Mouse (Mus musculus): ENCODE results near the gene Zfp513. TPM values are rescaled to one million over a fixed set of nuclear protein-coding genes. Genes with fewer than 3 reads are reported as not detected.

Zfp513 gene
- polyA plus RNA-seq, 1 experiment from 2014 or later, result 5.5 TPM

DNA sequence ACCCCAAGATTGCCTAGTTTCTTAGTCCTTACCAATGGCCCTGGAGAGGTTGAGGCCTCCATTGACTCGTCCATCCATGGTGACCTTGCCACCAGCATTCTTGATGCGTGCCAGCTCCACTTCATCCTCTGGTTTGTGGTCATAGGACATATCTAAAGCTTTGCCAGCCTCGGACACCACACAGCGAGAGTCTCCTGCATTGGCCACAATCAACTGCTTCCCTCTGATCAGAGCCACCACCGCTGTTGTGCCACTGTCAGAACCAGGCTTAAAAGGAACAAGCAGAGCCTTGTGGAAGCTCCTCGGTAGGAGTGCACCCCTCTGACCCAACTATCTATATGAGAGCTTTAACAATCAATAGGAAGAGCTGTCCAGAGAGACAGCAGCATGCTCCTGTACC is 2.3 kb upstream of the Zfp513 start:
- DNase-seq (ENCODE audit: low spot score) (no peak), ATAC-seq (ENCODE audit: insufficient number of reproducible peaks, low FRiP score, low TSS enrichment, low read depth) (no peak)
- Histone ChIP-seq H3K27ac (replicated peaks; ENCODE audit: low read depth, low read length) (no peak overlapping the region), H3K36me3 (ENCODE audit: control insufficient read depth, insufficient read depth, low read length) (peaks cover 27% of the 10 kb centered on the region), H3K4me2 (ENCODE audit: low read depth, severe bottlenecking) (no peak overlapping the region), H3K9ac (ENCODE audit: low read length) (no peak overlapping the region), H3K4me3 (ENCODE audit: low read depth, low read length) (no peak overlapping the region), H3K9me3 (ENCODE audit: control insufficient read depth, low read length) (peaks cover 5% of the 10 kb centered on the region), H3K27me3 (ENCODE audit: control insufficient read depth, insufficient read depth, low read length) (no peaks in the 10 kb centered on the region), H3K4me1 (ENCODE audit: control insufficient read depth, insufficient read depth, low read length) (peaks cover 3% of the 10 kb centered on the region; the same call in 1 of the 2 replicates)
- WGBS, result 90% methylated on average over 6 of the region's 6 CpGs

DNA sequence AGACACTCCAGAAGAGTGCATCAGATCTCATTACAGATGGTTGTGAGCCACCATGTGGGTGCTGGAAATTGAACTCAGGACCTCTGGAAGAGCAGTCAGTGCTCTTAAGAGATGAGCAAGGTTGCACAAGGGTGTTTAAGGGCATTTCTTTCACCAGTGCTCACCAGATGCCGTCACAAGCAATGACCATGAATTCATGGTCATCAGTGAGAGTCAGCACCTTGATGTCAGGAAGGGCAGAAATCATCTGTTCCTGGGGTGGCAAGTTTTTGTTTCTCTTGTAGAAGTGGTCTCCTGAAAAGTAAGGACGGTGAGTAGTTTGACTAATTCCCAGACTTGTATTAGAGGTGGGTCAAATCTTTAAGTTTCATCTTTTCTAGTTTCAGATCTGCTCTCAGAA is 1.8 kb upstream of the Zfp513 start:
- Histone ChIP-seq H3K27me3 (ENCODE audit: control insufficient read depth, insufficient read depth, low read length) (no peaks in the 10 kb centered on the region), H3K36me3 (ENCODE audit: control insufficient read depth, insufficient read depth, low read length) (peaks cover 32% of the 10 kb centered on the region), H3K4me2 (ENCODE audit: low read depth, severe bottlenecking) (no peak overlapping the region), H3K9me3 (ENCODE audit: control insufficient read depth, low read length) (peaks cover 5% of the 10 kb centered on the region), H3K4me3 (ENCODE audit: low read depth, low read length) (no peak overlapping the region), H3K9ac (ENCODE audit: low read length) (no peak overlapping the region), H3K27ac (replicated peaks; ENCODE audit: low read depth, low read length) (no peak overlapping the region), H3K4me1 (ENCODE audit: control insufficient read depth, insufficient read depth, low read length) (peaks cover 3% of the 10 kb centered on the region; the same call in 1 of the 2 replicates)
- WGBS, result 90% methylated on average over 2 of the region's 2 CpGs
- DNase-seq (ENCODE audit: low spot score), result no peak
- ATAC-seq (ENCODE audit: insufficient number of reproducible peaks, low FRiP score, low TSS enrichment, low read depth), result no peak

DNA sequence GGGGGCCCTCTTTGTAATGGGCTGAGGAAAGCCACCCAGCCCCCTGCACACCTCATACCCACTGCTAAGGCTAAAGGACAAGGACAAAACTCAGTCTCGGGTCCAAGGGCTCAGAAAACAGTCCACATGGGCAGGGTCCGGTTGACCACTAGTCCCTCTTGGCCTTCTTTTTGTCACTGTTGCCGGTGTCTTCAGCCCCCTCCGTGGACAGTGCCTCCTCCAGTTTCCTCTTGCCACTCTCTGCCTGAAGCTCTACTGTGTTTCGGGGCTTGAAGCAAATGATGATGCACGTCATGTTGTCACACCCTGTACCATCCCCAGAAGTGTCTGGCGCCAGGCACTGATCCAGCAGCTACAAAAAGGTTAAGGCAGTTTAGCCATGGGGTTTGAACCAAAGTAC is 830 bp upstream of the Zfp513 start:
- DNase-seq (ENCODE audit: low spot score) (no peak), ATAC-seq (ENCODE audit: insufficient number of reproducible peaks, low FRiP score, low TSS enrichment, low read depth) (no peak)
- Histone ChIP-seq H3K9me3 (ENCODE audit: control insufficient read depth, low read length) (peaks cover 5% of the 10 kb centered on the region), H3K4me1 (ENCODE audit: control insufficient read depth, insufficient read depth, low read length) (peaks cover 3% of the 10 kb centered on the region; the same call in 1 of the 2 replicates), H3K36me3 (ENCODE audit: control insufficient read depth, insufficient read depth, low read length) (peaks cover 42% of the 10 kb centered on the region), H3K9ac (ENCODE audit: low read length) (peak overlapping the region; percentile 28), H3K4me2 (ENCODE audit: low read depth, severe bottlenecking) (peak overlapping the region; percentile 84), H3K27ac (replicated peaks; ENCODE audit: low read depth, low read length) (peak overlapping the region; percentile 10; the same call in 1 of the 2 replicates), H3K27me3 (ENCODE audit: control insufficient read depth, insufficient read depth, low read length) (no peaks in the 10 kb centered on the region), H3K4me3 (ENCODE audit: low read depth, low read length) (peak overlapping the region; percentile 78)
- WGBS, result 89% methylated on average over 7 of the region's 7 CpGs

DNA sequence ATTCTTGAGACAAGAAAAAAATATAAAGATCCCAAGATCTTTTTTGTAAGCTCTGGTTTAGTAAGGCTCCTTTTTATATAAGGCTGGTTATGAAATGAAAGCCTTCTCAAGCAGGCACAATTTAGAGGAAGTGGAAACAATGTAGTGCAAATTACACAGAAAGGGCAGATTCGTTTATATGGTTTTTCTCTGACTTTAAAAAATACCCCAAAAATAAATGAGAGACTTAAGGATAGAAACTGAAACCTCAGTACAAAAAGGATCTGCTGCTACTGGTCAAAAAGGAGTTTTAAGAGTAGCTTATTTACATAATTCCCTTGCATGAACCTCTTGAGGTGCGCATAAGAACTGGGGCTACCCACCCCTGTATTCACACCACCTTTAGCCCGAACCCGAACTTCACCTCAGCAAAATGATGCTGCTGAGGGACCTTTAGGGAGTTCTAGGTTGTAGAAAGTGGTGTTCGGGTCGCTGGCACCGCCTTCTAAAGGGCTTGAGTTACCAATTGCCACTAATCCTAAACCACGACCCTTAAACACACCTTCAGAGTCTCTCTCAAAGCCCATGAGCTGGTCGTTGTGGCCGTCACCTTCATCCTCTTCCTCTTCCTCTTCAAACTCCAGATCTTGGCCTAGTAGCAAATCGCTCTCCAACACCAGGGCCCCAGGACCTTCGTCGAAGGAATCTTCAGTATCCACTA is 911 bp downstream of the Zfp513 start:
- Histone ChIP-seq H3K4me2 (ENCODE audit: low read depth, severe bottlenecking) (peak overlapping the region; percentile 84), H3K4me1 (ENCODE audit: control insufficient read depth, insufficient read depth, low read length) (peaks cover 3% of the 10 kb centered on the region; the same call in 1 of the 2 replicates), H3K36me3 (ENCODE audit: control insufficient read depth, insufficient read depth, low read length) (peaks cover 55% of the 10 kb centered on the region), H3K27ac (replicated peaks; ENCODE audit: low read depth, low read length) (0 out of 2 replicates have a peak overlapping the region, but pooled peaks have one; percentile 56), H3K27me3 (ENCODE audit: control insufficient read depth, insufficient read depth, low read length) (no peaks in the 10 kb centered on the region), H3K9ac (ENCODE audit: low read length) (peak overlapping the region; percentile 83), H3K4me3 (ENCODE audit: low read depth, low read length) (peak overlapping the region; percentile 78), H3K9me3 (ENCODE audit: control insufficient read depth, low read length) (peaks cover 5% of the 10 kb centered on the region)
- no peak for DNase-seq (ENCODE audit: low spot score)
- ATAC-seq (ENCODE audit: insufficient number of reproducible peaks, low FRiP score, low TSS enrichment, low read depth), result no peak
- WGBS, result 19% methylated on average over 13 of the region's 13 CpGs

DNA sequence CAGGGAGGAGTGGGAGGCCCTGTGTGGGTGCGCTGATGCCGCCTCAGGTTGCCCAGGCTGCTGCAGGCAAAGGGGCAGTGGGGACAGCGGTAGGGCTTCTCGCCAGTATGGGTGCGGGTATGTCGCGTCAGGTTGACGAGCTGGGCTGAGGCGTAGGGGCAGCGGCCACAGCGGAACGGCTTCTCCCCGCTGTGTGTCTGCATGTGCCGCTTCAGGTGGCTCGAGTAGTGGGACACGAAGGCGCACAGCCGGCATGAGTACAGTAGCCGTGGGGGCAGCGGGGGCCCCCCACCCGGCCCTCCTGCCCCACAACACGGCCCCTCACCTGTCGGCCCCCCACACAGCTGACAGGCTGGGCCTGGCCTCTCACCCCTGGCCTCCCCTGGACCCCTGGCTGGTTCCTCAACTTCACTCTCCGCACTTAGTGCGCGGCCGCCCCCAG is 1.8 kb downstream of the Zfp513 start:
- no peak overlapping the region for H3K27ac ChIP-seq (replicated peaks; ENCODE audit: low read depth, low read length)
- no peak overlapping the region for H3K9ac ChIP-seq (ENCODE audit: low read length)
- H3K27me3 ChIP-seq (ENCODE audit: control insufficient read depth, insufficient read depth, low read length), result no peaks in the 10 kb centered on the region
- no peak overlapping the region; the same call in 1 of the 2 replicates for H3K4me2 ChIP-seq (ENCODE audit: low read depth, severe bottlenecking)
- no peak overlapping the region for H3K4me3 ChIP-seq (ENCODE audit: low read depth, low read length)
- peaks cover 55% of the 10 kb centered on the region for H3K36me3 ChIP-seq (ENCODE audit: control insufficient read depth, insufficient read depth, low read length)
- peaks cover 5% of the 10 kb centered on the region for H3K9me3 ChIP-seq (ENCODE audit: control insufficient read depth, low read length)
- peaks cover 3% of the 10 kb centered on the region; the same call in 1 of the 2 replicates for H3K4me1 ChIP-seq (ENCODE audit: control insufficient read depth, insufficient read depth, low read length)
- ATAC-seq (ENCODE audit: insufficient number of reproducible peaks, low FRiP score, low TSS enrichment, low read depth) (no peak), DNase-seq (ENCODE audit: low spot score) (no peak)
- 89% methylated on average over 27 of the region's 27 CpGs for WGBS

DNA sequence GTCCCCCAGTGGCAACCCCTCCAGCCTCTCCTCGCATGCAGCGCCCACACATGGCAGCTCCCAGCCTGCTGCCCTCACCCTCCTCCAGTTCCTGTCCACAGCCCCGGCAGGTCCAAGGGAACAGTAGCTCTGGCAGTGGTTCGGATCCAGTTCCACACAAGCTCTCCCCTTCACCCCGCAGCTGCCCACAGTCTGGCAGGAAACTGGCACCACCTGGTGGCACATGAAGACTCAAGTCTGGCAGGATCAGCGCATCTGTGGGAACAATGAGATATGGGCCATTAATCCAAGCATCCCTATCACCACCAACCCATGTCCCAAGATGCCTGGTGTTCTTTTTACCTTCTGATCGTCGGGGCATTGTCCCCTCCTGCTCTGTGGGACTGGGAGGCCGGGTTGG is 2.2 kb downstream of the Zfp513 start:
- no peak for ATAC-seq (ENCODE audit: insufficient number of reproducible peaks, low FRiP score, low TSS enrichment, low read depth)
- no peak overlapping the region for H3K27ac ChIP-seq (replicated peaks; ENCODE audit: low read depth, low read length)
- H3K36me3 ChIP-seq (ENCODE audit: control insufficient read depth, insufficient read depth, low read length), result peaks cover 55% of the 10 kb centered on the region
- no peak overlapping the region for H3K9ac ChIP-seq (ENCODE audit: low read length)
- 90% methylated on average over 9 of the region's 9 CpGs for WGBS
- H3K9me3 ChIP-seq (ENCODE audit: control insufficient read depth, low read length), result peaks cover 5% of the 10 kb centered on the region
- H3K27me3 ChIP-seq (ENCODE audit: control insufficient read depth, insufficient read depth, low read length), result no peaks in the 10 kb centered on the region
- no peak overlapping the region for H3K4me3 ChIP-seq (ENCODE audit: low read depth, low read length)
- H3K4me2 ChIP-seq (ENCODE audit: low read depth, severe bottlenecking), result no peak overlapping the region
- DNase-seq (ENCODE audit: low spot score), result no peak
- peaks cover 3% of the 10 kb centered on the region; the same call in 1 of the 2 replicates for H3K4me1 ChIP-seq (ENCODE audit: control insufficient read depth, insufficient read depth, low read length)

DNA sequence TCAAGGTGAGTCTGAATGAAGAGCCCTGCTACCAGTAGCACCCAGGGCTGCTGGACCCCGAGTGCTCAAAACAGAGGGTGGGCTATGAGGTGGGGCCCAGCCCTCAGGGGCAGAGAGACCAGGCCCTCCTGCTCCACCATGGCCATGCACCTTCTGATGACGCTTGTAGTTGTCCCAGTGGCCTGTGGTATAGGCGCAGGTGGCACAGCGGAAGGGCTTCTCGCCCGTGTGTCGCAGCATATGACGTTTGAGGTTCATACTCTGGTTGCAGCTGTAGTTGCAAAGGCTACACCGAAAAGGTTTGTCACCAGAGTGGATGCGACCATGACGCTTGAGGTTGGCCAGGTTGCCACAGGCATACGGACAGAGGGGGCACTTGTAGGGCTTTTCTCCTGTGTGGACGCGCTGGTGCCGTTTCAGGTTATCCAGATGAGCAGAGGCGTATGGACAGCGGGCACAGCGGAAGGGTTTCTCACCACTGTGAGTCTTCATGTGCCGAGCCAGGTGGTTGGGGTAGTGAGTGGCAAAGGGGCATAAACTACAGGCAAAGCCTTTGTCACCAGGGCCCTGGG is 2.7 kb downstream of the Zfp513 start:
- no peak for ATAC-seq (ENCODE audit: insufficient number of reproducible peaks, low FRiP score, low TSS enrichment, low read depth)
- Histone ChIP-seq H3K4me1 (ENCODE audit: control insufficient read depth, insufficient read depth, low read length) (peaks cover 3% of the 10 kb centered on the region; the same call in 1 of the 2 replicates), H3K27me3 (ENCODE audit: control insufficient read depth, insufficient read depth, low read length) (no peaks in the 10 kb centered on the region), H3K27ac (replicated peaks; ENCODE audit: low read depth, low read length) (no peak overlapping the region), H3K9ac (ENCODE audit: low read length) (no peak overlapping the region), H3K4me2 (ENCODE audit: low read depth, severe bottlenecking) (no peak overlapping the region), H3K36me3 (ENCODE audit: control insufficient read depth, insufficient read depth, low read length) (peaks cover 53% of the 10 kb centered on the region), H3K9me3 (ENCODE audit: control insufficient read depth, low read length) (peaks cover 5% of the 10 kb centered on the region), H3K4me3 (ENCODE audit: low read depth, low read length) (no peak overlapping the region)
- 94% methylated on average over 19 of the region's 19 CpGs for WGBS
- no peak for DNase-seq (ENCODE audit: low spot score)

DNA sequence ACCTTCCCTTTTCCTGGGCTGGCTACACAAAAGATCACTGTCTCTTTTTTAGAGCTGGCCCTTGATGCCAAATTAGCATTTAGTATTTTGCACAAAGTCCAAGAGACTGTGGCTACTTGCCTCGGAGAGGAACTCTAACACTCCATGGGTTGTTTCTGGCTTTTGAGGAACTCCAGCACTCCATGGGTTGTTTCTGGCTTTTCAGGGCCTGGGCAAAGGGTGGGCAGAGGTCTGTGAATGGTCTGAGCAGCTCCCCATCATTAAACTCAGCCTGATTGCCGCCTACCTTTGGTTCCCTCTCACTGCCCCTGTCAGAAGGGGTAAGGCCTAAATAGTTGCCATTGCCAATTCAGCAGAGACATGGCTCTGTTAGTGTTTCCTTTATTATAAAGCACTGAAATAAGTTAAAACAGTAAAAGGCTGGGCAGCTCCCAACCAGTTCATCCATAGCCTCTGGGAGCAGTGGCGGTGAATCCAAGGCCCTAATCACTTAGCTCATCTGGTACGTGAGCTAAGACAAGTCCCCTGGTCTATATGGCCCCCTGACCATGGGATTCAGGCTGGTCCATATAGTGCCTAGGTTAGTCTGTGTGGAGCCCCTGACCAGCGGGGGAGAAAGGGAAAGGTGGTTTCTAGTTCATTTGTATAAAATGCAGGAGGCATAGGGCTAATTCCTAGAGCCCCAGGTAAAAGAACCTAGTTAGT is 3.3 kb downstream of the Zfp513 start:
- peaks cover 52% of the 10 kb centered on the region for H3K36me3 ChIP-seq (ENCODE audit: control insufficient read depth, insufficient read depth, low read length)
- DNase-seq (ENCODE audit: low spot score), result no peak
- no peaks in the 10 kb centered on the region for H3K27me3 ChIP-seq (ENCODE audit: control insufficient read depth, insufficient read depth, low read length)
- peaks cover 8% of the 10 kb centered on the region for H3K4me1 ChIP-seq (ENCODE audit: control insufficient read depth, insufficient read depth, low read length)
- H3K4me2 ChIP-seq (ENCODE audit: low read depth, severe bottlenecking), result no peak overlapping the region
- 87% methylated on average over 5 of the region's 5 CpGs for WGBS
- no peak overlapping the region for H3K9ac ChIP-seq (ENCODE audit: low read length)
- H3K27ac ChIP-seq (replicated peaks; ENCODE audit: low read depth, low read length), result no peak overlapping the region
- ATAC-seq (ENCODE audit: insufficient number of reproducible peaks, low FRiP score, low TSS enrichment, low read depth), result no peak
- no peak overlapping the region for H3K4me3 ChIP-seq (ENCODE audit: low read depth, low read length)
- peaks cover 5% of the 10 kb centered on the region for H3K9me3 ChIP-seq (ENCODE audit: control insufficient read depth, low read length)

Measured in limb, embryonic 11.5 days (tissue).